Mouse (Mus musculus) liver, embryonic 14.5 days (tissue): Measurements from ENCODE around the gene Dis3l. TPM values are rescaled to one million over a fixed set of nuclear protein-coding genes. Genes with fewer than 3 reads are reported as not detected.

Experiments used
- ATAC-seq: fragments of 200-750 bp; cut with Nextera tagmentation; 2 replicates; pipeline ENCODE4 v1.8.0; 2017; ENCODE audit warnings: moderate number of reproducible peaks, mild to moderate bottlenecking, moderate library complexity; ENCODE audit not compliant: insufficient read depth
- DNase-seq, 3 experiments: peaks; one replicate each; pipeline ENCODE4 v3.0.0-alpha.2; 2012 to 2013; ENCODE audit warnings: low read depth in 3 of 3, low spot score in 3 of 3
- H3K27ac ChIP-seq: fragments of 300-500 bp; sonication (generic); 2 replicates; pipeline ENCODE4 v1.5.1; 2014; ENCODE audit warnings: moderate library complexity, mild to moderate bottlenecking, control low read depth, inconsistent platforms
- H3K27me3 ChIP-seq: fragments of 300-500 bp; sonication (generic); 2 replicates; pipeline ENCODE4 v1.6.1; 2014; ENCODE audit warnings: mild to moderate bottlenecking, low read length, moderate library complexity; ENCODE audit not compliant: control insufficient read depth, insufficient read depth
- H3K36me3 ChIP-seq: fragments of 300-500 bp; sonication (generic); replicated peaks from 2 replicates; pipeline ENCODE4 v1.6.1; 2014; ENCODE audit warnings: low read depth; ENCODE audit not compliant: control insufficient read depth, insufficient read depth
- H3K4me1 ChIP-seq, 2 experiments: fragments of 200-500 bp in 1 of 2; fragments of 300-500 bp in 1 of 2; sonication (generic) in 1 of 2; replicated peaks; 2 replicates each; pipeline ENCODE4 v1.6.1; 2012 to 2014; ENCODE audit warnings: antibody characterized with exemption in 1 of 2, inconsistent platforms in 1 of 2, low read length in 1 of 2; ENCODE audit not compliant: control insufficient read depth in 2 of 2, insufficient read depth in 2 of 2
- H3K4me2 ChIP-seq: fragments of 300-500 bp; sonication (generic); 2 replicates; pipeline ENCODE4 v1.6.1; 2014; ENCODE audit warnings: low read depth, mild to moderate bottlenecking, control low read depth, moderate library complexity
- H3K4me3 ChIP-seq, 2 experiments: fragments of 200-500 bp in 1 of 2; fragments of 300-500 bp in 1 of 2; sonication (generic) in 1 of 2; 2 replicates each; pipeline ENCODE4 v1.5.1; 2012 to 2014; ENCODE audit warnings: low read depth in 2 of 2, low read length in 2 of 2, mild to moderate bottlenecking in 2 of 2, control low read depth in 1 of 2, inconsistent platforms in 1 of 2, moderate library complexity in 1 of 2; ENCODE audit not compliant: insufficient read depth in 1 of 2
- H3K9ac ChIP-seq: fragments of 300-500 bp; sonication (generic); replicated peaks from 2 replicates; pipeline ENCODE4 v1.6.1; 2014; ENCODE audit warnings: mild to moderate bottlenecking, control low read depth, moderate library complexity
- H3K9me3 ChIP-seq: fragments of 300-500 bp; sonication (generic); 2 replicates; pipeline ENCODE4 v1.6.1; 2016; ENCODE audit warnings: low read length, mixed read lengths; ENCODE audit not compliant: control insufficient read depth
- CTCF ChIP-seq: IDR thresholded peaks from 2 replicates; pipeline ENCODE4 v1.5.1; 2016; ENCODE audit warnings: antibody characterized with exemption, low read depth, control low read depth
- EP300 ChIP-seq: IDR thresholded peaks from 2 replicates; pipeline ENCODE4 v1.6.1; 2016; ENCODE audit warnings: antibody characterized with exemption, low read depth
- WGBS: fragments of 180-500 bp; shearing (Covaris S2); extraction: QIAGEN DNeasy Blood & Tissue Kit; methylation state at CpG from one replicate; pipeline ENCODE4 v1.1.7; 2014; ENCODE audit not compliant: insufficient replicate concordance; 5-methylcytosine and 5-hydroxymethylcytosine counted together
- polyA plus RNA-seq, 2 experiments: library from polyadenylated mRNA; depleted of rRNA in 1 of 2; stranded (reverse) in 1 of 2; unstranded in 1 of 2; fragments of >200 nt; fragmentation: Nextera tagmentation in 1 of 2; extraction: Ambion mirVana in 1 of 2; gene quantifications; 2 replicates each; pipeline versions ENCODE4 v1.2.1 to v1.2.3; 2012 to 2014

Gene Dis3l
- polyA plus RNA-seq, 2 experiments = 4.9 to 8.0 TPM

DNA sequence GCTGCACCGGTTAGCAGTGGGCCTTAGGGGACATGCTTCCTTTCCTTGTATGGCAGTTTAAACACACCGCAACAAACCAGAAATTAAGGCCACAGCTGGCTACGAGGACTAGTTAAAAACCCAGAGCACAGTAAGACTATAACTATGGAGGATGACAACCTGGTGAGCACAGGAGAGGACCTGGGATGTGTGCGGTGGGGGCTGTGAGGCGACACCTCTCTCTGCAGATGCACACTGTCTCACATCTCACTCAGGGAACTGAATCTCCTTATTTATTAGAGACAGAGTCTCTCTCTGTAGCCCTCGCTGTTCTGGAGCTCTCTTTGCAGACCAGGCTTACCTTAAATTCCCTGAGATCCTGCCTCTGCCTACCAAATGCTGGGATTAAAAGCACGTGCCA, 17.1 kb downstream of the Dis3l start:
- no peak for DNase-seq
- Histone ChIP-seq H3K27me3 (no peaks in the 10 kb centered on the region), H3K36me3 (peaks cover 3% of the 10 kb centered on the region), H3K4me3 (no peak overlapping the region), H3K9ac (no peak overlapping the region), H3K9me3 (no peaks in the 10 kb centered on the region), H3K4me1 (no peaks in the 10 kb centered on the region), H3K4me2 (no peak overlapping the region), H3K27ac (no peak overlapping the region)
- no peak for TF ChIP-seq EP300
- no peak for TF ChIP-seq CTCF
- no peak for ATAC-seq
- WGBS = 82% methylated on average over 7 of the region's 7 CpGs

DNA sequence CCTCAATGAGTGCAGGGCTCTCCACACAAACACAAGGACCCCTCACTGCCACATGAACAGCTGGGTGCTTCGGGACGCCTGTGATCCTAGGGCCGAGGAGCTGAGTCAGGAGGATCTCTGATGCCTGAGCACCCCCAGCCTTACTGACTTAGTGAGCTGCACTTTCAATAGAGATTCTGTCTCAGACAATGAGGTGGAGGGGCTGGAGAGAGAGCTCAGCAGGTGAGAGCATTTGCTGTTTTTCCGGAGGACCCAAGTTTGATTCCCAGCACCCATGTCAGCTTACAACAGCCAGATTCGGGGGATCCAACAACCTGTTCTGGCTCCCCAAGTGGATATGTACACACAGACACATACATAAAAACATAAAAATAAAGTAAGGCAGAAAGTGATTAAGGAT, 24.1 kb downstream of the Dis3l start:
- WGBS = 82% methylated on average over 5 of the region's 5 CpGs
- Histone ChIP-seq H3K4me3 (no peak overlapping the region), H3K27ac (no peak overlapping the region), H3K27me3 (no peaks in the 10 kb centered on the region), H3K9ac (no peak overlapping the region), H3K36me3 (no peaks in the 10 kb centered on the region; the same call in none of the 2 replicates), H3K9me3 (no peaks in the 10 kb centered on the region), H3K4me1 (no peaks in the 10 kb centered on the region), H3K4me2 (no peak overlapping the region)
- no peak for TF ChIP-seq EP300
- no peak for TF ChIP-seq CTCF
- no peak for DNase-seq
- ATAC-seq = no peak

DNA sequence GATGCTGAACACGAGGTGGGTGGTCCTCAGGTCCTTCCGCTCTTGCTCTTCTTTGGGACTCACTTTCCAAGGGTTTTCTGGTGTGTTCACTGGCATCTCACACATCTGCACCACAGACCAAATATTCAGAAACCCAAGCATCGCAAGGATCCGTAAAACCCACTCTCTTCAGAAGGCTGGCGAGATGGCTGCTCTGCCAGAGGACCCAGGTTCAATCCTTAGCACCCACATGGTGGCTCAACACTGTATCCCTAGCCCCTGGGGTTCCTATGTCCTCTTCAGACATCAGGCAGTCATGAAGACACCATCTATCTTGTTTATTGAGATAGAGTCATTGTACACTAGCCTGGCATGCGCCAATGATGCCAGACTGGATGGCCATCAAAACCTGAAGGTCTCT, 26.4 kb downstream of the Dis3l start:
- H3K27ac ChIP-seq = no peak overlapping the region
- no peaks in the 10 kb centered on the region for H3K9me3 ChIP-seq
- ATAC-seq (no peak), DNase-seq (no peak)
- H3K4me1 ChIP-seq = no peaks in the 10 kb centered on the region
- WGBS = 81% methylated on average over 6 of the region's 6 CpGs
- H3K9ac ChIP-seq = no peak overlapping the region
- H3K4me3 ChIP-seq = no peak overlapping the region
- H3K4me2 ChIP-seq = no peak overlapping the region
- H3K27me3 ChIP-seq = no peaks in the 10 kb centered on the region
- no peak for TF ChIP-seq CTCF
- no peak for TF ChIP-seq EP300
- H3K36me3 ChIP-seq = no peaks in the 10 kb centered on the region; the same call in none of the 2 replicates

DNA sequence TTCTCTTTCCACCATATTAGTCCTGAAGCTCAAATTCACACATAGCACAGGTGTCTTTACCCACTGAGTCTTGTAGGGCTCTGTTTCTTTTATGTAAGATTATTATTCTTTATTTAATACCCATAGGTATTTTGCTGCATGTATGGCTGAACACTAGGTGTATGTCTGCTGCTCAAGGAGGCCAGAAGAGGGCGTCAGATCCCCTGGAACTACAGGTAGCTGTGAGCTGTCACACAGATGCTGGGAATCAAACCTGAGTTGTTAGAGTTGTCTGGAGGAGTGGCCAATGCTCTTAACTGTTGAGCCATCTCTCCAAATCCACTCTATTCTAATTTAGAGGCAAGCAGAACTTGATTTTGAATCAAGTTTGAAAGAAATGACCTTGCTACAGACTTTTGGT, 29.0 kb downstream of the Dis3l start:
- H3K27me3 ChIP-seq = no peaks in the 10 kb centered on the region
- no peak for DNase-seq
- no peak for ATAC-seq
- no peak overlapping the region for H3K27ac ChIP-seq
- peaks cover 4% of the 10 kb centered on the region for H3K36me3 ChIP-seq
- no peak overlapping the region for H3K4me3 ChIP-seq
- TF ChIP-seq CTCF (peak; percentile 49), EP300 (no peak)
- H3K4me1 ChIP-seq = no peaks in the 10 kb centered on the region
- H3K4me2 ChIP-seq = no peak overlapping the region
- H3K9ac ChIP-seq = no peak overlapping the region
- H3K9me3 ChIP-seq = no peaks in the 10 kb centered on the region
- 36% methylated on average over 1 of the region's 1 CpGs for WGBS

DNA sequence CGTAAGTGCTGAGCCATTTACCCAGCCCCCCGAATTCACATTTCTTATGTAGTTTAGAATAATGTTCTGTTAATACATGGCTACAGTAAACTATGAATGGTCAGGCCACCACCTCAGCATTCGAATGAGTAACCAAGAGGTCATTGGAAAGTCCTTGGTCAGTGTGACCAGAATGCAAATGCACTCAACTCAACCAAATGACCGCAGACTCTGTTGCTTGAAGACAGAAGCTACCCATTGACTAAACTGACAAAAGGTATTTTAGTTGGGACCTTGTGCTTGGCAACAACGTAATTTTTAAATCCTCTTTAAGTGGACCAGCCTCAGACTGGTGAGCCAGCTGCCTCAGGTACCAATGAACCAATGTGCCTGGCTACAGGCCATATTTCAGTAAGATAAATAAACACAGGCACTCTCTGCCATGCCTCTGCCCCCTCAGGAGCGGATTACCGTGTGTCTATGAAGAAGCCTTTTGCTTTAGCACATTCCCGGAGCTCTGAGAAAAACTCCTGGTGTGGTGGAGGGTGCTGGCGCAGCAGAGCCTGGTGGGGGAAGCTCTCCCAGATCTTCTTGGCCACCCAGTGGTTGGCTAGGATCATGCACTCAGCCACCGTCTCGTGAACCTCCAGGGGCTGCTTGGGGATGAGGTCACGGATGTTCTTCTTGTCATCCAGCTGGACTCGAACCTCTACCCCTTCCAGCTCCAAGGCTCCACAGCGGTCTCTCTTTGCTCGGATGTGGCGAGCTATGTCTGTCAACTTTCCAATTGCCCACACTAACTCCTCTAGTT, 29.9 kb downstream of the Dis3l start:
- no peak overlapping the region for H3K27ac ChIP-seq
- H3K9ac ChIP-seq = no peak overlapping the region
- no peaks in the 10 kb centered on the region for H3K4me1 ChIP-seq
- H3K27me3 ChIP-seq = no peaks in the 10 kb centered on the region
- no peak for DNase-seq
- H3K4me3 ChIP-seq = no peak overlapping the region
- peaks cover 12% of the 10 kb centered on the region for H3K36me3 ChIP-seq
- no peak overlapping the region for H3K4me2 ChIP-seq
- 77% methylated on average over 16 of the region's 16 CpGs for WGBS
- no peaks in the 10 kb centered on the region for H3K9me3 ChIP-seq
- TF ChIP-seq EP300 (no peak), CTCF (no peak; the same call in 1 of the 2 replicates)
- no peak for ATAC-seq
